Comparison of ENCODE assay signal across 9 mouse cellular contexts in the genomic region with DNA sequence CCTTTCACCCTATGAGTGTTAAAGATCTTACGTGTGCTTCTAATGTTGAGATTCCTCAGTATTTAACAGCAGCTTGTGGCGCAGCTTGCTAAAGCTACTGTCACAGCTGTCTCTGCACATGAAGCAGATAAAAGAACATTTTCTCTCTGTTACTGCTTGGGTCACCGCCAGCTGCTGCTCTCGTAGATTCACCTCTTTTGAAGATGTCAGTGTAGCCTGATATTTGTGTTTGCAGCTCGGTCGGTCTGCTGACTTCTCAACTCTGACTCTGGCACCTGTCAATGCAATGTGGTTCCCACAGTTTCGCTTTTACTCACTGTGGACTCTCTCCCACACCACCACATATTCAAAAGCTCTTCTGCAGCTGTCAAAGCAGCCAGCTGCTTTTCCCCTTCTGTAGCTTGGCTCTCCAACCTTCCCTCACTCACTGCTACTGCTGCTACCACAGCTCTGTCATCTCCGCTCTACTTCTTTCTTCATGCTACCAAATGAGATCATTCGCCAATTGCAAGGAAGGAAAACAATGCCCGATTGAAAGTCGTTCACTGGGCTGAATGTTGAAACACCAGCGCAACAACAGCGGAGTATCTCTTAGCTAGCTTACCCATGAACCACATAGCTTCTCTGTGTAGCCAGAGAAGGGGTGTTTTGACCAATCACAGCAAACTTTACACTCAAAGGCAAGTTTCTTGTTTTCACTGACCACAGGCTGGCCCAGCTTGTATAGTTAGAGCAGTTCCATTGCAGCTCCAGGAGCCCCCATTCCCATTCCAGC. TPM values are rescaled to one million over a fixed set of nuclear protein-coding genes. Genes with fewer than 3 reads are reported as not detected.
DNase-seq lines count a peak whose midpoint lies in the region; ATAC-seq and TF ChIP-seq lines count a peak whose summit lies in the region.
"Had no signal": no experiment of that assay in that cellular context is flagged by ENCODE, and none has a peak within 500 bp of the region (broad histone marks: within the 10 kb centered on the region; RNA-seq: fewer than 3 reads in every experiment).

No protein-coding gene starts in this region.

- 66% methylated on average over 13 of the region's 13 CpGs for WGBS in heart, embryonic 14.5 days
- 28% methylated on average over 13 of the region's 13 CpGs for WGBS in olfactory bulb, adult 2 months

- H3K9ac ChIP-seq in heart, embryonic 14.5 days (ENCODE audit: low read length), result no peak overlapping the region

- H3K9me3 ChIP-seq in heart, embryonic 14.5 days (ENCODE audit: control insufficient read depth, low read length), result no peaks in the 10 kb centered on the region
- H3K9me3 ChIP-seq: G1E had no signal

- H3K4me1 ChIP-seq in heart, embryonic 14.5 days (ENCODE audit: control insufficient read depth in 2 of 2, insufficient read depth in 2 of 2, low read length in 2 of 2), result no peaks in the 10 kb centered on the region
- H3K4me1 ChIP-seq in olfactory bulb, adult 2 months (ENCODE audit: control insufficient read depth, insufficient read depth, low read length), result no peaks in the 10 kb centered on the region; the same call in 1 of the 2 replicates

- intact Hi-C loops in gastrocnemius, postnatal 14 days (cut with DNase I; ENCODE audit: low total_unique reads), result no loop called here
- intact Hi-C loops in gastrocnemius, postnatal 36 days (cut with DNase I), result no loop called here
- intact Hi-C loops in left cerebral cortex, postnatal 36 days (cut with DNase I), result no loop called here

- H3K4me2 ChIP-seq in heart, embryonic 14.5 days (ENCODE audit: low read length), result 0 out of 2 replicates have a peak overlapping the region, but pooled peaks have one; percentile 3

- no peak for TF ChIP-seq CTCF in olfactory bulb, adult 2 months (IDR thresholded peaks at IDR 0.05; ENCODE audit: insufficient read depth, low read depth, low read length)

- no peak for TF ChIP-seq POLR2A in olfactory bulb, adult 2 months (IDR thresholded peaks at IDR 0.05; ENCODE audit: insufficient read depth, low read depth, low read length)

- H3K36me3 ChIP-seq in heart, embryonic 14.5 days (ENCODE audit: control insufficient read depth, insufficient read depth, low read length), result no peaks in the 10 kb centered on the region
- H3K36me3 ChIP-seq: G1E had no signal

- no peak overlapping the region for H3K27ac ChIP-seq in heart, embryonic 14.5 days (replicated peaks in 1 of 2; ENCODE audit: control insufficient read depth in 1 of 2, insufficient read depth in 1 of 2, low read depth in 2 of 2, low read length in 2 of 2)
- H3K27ac ChIP-seq in olfactory bulb, adult 2 months (ENCODE audit: insufficient read depth, low read depth, low read length), result no peak overlapping the region

- no peaks in the 10 kb centered on the region for H3K27me3 ChIP-seq in heart, embryonic 14.5 days (ENCODE audit: control insufficient read depth, insufficient read depth, low read length)

- peak; percentile 6 for DNase-seq in gastrocnemius, postnatal 14 days
- no peak for DNase-seq in gastrocnemius, postnatal 36 days
- peak; percentile 62 for DNase-seq in Muller cell, postnatal 12 days (ENCODE audit: inconsistent ontology term)
- DNase-seq in left cerebral cortex, postnatal 36 days (ENCODE audit: low spot score in 2 of 2), result peak; percentile 3 to 11
- no peak for DNase-seq in ovary, postnatal 14 days (ENCODE audit: low spot score)
- no peak for DNase-seq in urinary bladder, adult 18-20 months (ENCODE audit: low spot score in 2 of 2)

- H3K4me3 ChIP-seq in heart, embryonic 14.5 days (ENCODE audit: control insufficient read depth in 1 of 2, insufficient read depth in 1 of 2, low read depth in 1 of 2, low read length in 2 of 2), result no peak overlapping the region
- peak overlapping the region; percentile 2 for H3K4me3 ChIP-seq in olfactory bulb, adult 2 months (ENCODE audit: insufficient read depth, low read depth, low read length)

- ATAC-seq in heart, embryonic 14.5 days (ENCODE audit: insufficient number of reproducible peaks, insufficient read depth, low FRiP score, low read depth), result no peak

RNA-seq across cellular contexts. Expression of a gene that starts 45.3 kb away (rescaled TPM):
- 10 to 100 TPM; 23.6 to 24.0 TPM for total RNA-seq in gastrocnemius, postnatal 14 days (2021)
- 10 to 100 TPM; 32.4 to 35.5 TPM for total RNA-seq in gastrocnemius, postnatal 36 days (2021)
- polyA plus RNA-seq in heart, embryonic 14.5 days (2014; fragmentation: Nextera tagmentation; extraction: Ambion mirVana), result 26.8 and 30.5 TPM in 2 replicates
- total RNA-seq in left cerebral cortex, postnatal 36 days (2021), result 10 to 100 TPM; 39.3 to 41.7 TPM
- polyA plus RNA-seq in olfactory bulb, adult 2 months (2012; ENCODE audit: insufficient read depth, insufficient read length, low replicate concordance, missing spikeins), result not detected in 2 replicates

Comparison
In these comparisons a context has a peak if more than half of its experiments do, and no peak if none do; other contexts are left out.
1. DNase-seq: peak in gastrocnemius, postnatal 14 days (single experiment), Muller cell, postnatal 12 days (single experiment) and left cerebral cortex, postnatal 36 days (2 of 2); none in gastrocnemius, postnatal 36 days (0 of 2), ovary, postnatal 14 days (single experiment) and urinary bladder, adult 18-20 months (0 of 2).